Mouse (Mus musculus) midbrain, embryonic 11.5 days (tissue): Measurements from ENCODE around the gene Ly6g6e. TPM values are rescaled to one million over a fixed set of nuclear protein-coding genes. Genes with fewer than 3 reads are reported as not detected.
"Not testable (repeated sequence)": the region's sequence is repeated elsewhere in the genome, so short reads cannot be mapped to it uniquely, and the experiment has no call there.

Source experiments
- ATAC-seq: fragments of 200-750 bp; cut with Nextera tagmentation; 2 replicates; pipeline ENCODE4 v1.8.0; 2017; ENCODE audit warnings: moderate TSS enrichment, moderate library complexity; ENCODE audit not compliant: low FRiP score
- DNase-seq: peaks from one replicate; pipeline ENCODE4 v3.0.0; 2015; ENCODE audit warnings: low spot score; ENCODE audit errors: missing footprints
- H3K27ac ChIP-seq: fragments of 300-500 bp; sonication (generic); 2 replicates; pipeline ENCODE4 v1.5.1; 2014; ENCODE audit warnings: low read depth, low read length
- H3K27me3 ChIP-seq: fragments of 300-500 bp; sonication (generic); 2 replicates; pipeline ENCODE4 v1.6.1; 2014; ENCODE audit warnings: mild to moderate bottlenecking, low read length, moderate library complexity, mixed read lengths; ENCODE audit not compliant: control insufficient read depth, insufficient read depth
- H3K36me3 ChIP-seq: fragments of 300-500 bp; sonication (generic); 2 replicates; pipeline ENCODE4 v1.6.1; 2014; ENCODE audit warnings: mild to moderate bottlenecking, low read length, moderate library complexity, mixed read lengths; ENCODE audit not compliant: control insufficient read depth, insufficient read depth
- H3K4me1 ChIP-seq: fragments of 300-500 bp; sonication (generic); 2 replicates; pipeline ENCODE4 v1.6.1; 2014; ENCODE audit warnings: low read length; ENCODE audit not compliant: control insufficient read depth, insufficient read depth
- H3K4me2 ChIP-seq: fragments of 300-500 bp; sonication (generic); 2 replicates; pipeline ENCODE4 v1.6.1; 2014; ENCODE audit warnings: mild to moderate bottlenecking, moderate library complexity
- H3K4me3 ChIP-seq: fragments of 300-500 bp; sonication (generic); 2 replicates; pipeline ENCODE4 v1.5.1; 2014; ENCODE audit warnings: low read depth, low read length
- H3K9ac ChIP-seq: fragments of 300-500 bp; sonication (generic); 2 replicates; pipeline ENCODE4 v1.6.1; 2014; ENCODE audit warnings: low read length
- H3K9me3 ChIP-seq: fragments of 300-500 bp; sonication (generic); 2 replicates; pipeline ENCODE4 v1.6.1; 2016; ENCODE audit warnings: low read length; ENCODE audit not compliant: control insufficient read depth
- WGBS: fragments of 180-500 bp; shearing (Covaris S2); extraction: QIAGEN DNeasy Blood & Tissue Kit; methylation state at CpG from one replicate; pipeline ENCODE4 v1.1.7; 2014; 5-methylcytosine and 5-hydroxymethylcytosine counted together
- polyA plus RNA-seq: library from polyadenylated mRNA; unstranded; fragments of >200 nt; fragmentation: Nextera tagmentation; extraction: Ambion mirVana; gene quantifications from 2 replicates; pipeline ENCODE4 v1.2.1, GENCODE M21; 2014

Ly6g6e gene
- polyA plus RNA-seq, result not detected in 2 replicates

DNA sequence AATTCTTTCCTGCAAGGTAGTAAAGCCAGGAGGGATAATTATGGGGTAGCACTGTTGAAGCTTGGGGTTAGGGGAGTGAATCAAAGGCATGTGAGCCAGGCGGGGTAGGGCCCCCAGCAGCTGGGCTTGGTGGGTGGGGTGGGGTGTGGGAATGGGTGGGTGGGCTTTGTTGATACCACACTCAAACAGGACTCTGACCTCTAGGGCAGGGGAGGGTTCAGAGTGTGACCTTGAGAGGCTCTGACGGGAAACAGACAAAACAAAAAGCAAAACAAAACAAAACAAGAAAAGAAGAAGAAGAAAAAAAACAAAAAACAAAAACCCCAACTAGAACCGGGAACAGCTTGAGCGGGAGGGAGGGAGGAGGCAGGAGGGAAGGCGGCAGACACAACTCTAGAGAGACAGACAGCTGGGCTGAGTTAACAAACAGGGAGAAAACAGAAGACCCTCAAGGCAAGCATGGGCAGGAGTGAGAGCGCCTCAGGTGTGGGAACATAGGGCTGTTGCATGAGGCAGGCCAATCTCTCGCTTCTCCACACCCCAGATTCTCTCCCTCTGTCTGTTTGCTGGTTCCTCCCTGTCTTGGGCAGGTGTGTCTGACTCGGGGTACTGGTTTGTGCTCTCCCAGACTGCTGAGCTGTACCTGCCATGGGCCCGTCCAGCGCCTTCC is at the start of gene Ly6g6e:
TSS of gene Ly6g6e (plus strand) at position 396 of the 670 bp plus-strand sequence.
- Histone ChIP-seq H3K36me3 (no peaks in the 10 kb centered on the region), H3K27ac (no peak within 1 kb of the TSS), H3K4me2 (peak within 1 kb of the TSS; percentile 46), H3K4me3 (peak within 1 kb of the TSS; percentile 18; the same call in 1 of the 2 replicates), H3K27me3 (no peaks in the 10 kb centered on the region), H3K4me1 (peaks cover 11% of the 10 kb centered on the region; the same call in 1 of the 2 replicates), H3K9ac (peak within 1 kb of the TSS; percentile 65), H3K9me3 (no peaks in the 10 kb centered on the region; the same call in 1 of the 2 replicates)
- peak; percentile 81 for DNase-seq
- ATAC-seq, result no peak
- 33% methylated on average over 10 of the region's 10 CpGs for WGBS

GRCm38 (mm10) chr17:35027277-35028068 is 49.2 kb upstream of the Ly6g6e start, which contains the start of gene Sapcd1:
TSS of gene Sapcd1 (minus strand) at chr17:35028016.
- peak within 1 kb of the TSS; percentile 64; the same call in 1 of the 2 replicates for H3K27ac ChIP-seq
- no peak within 1 kb of the TSS for H3K4me3 ChIP-seq
- H3K36me3 ChIP-seq, result no peaks in the 10 kb centered on the region
- peaks cover 9% of the 10 kb centered on the region for H3K4me1 ChIP-seq
- ATAC-seq (peak; percentile 64), DNase-seq (no peak)
- H3K9ac ChIP-seq, result peak within 1 kb of the TSS; percentile 49; the same call in 1 of the 2 replicates
- no peaks in the 10 kb centered on the region for H3K27me3 ChIP-seq
- H3K9me3 ChIP-seq, result no peaks in the 10 kb centered on the region
- WGBS, result 29% methylated on average over 13 of the region's 13 CpGs
- H3K4me2 ChIP-seq, result peak within 1 kb of the TSS; percentile 28

DNA sequence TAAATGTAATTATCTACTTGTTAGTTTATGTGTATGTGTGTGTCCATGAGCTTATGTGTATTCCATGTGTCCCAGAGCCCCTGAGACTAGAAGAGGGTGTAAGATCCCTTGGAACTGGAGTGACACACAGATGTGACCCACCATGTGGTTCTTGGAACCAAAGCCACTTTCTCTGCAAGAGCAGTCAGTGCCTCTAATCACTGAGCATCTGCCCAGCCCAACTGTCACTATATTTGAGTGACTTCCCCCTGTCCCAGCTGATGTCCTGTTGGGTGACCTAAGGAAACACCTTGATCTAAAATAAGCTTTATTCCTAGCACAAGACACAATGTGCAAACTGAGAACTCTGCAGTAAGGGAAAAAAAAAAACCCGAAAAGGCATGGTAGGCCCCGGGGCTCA is 48.4 kb upstream of the Ly6g6e start:
- no peaks in the 10 kb centered on the region for H3K9me3 ChIP-seq
- peaks cover 9% of the 10 kb centered on the region for H3K4me1 ChIP-seq
- no peak for ATAC-seq
- WGBS, result 79% methylated on average over 2 of the region's 2 CpGs
- H3K27me3 ChIP-seq, result no peaks in the 10 kb centered on the region
- no peak overlapping the region for H3K9ac ChIP-seq
- H3K36me3 ChIP-seq, result no peaks in the 10 kb centered on the region
- no peak overlapping the region for H3K27ac ChIP-seq
- DNase-seq, result no peak
- no peak overlapping the region for H3K4me3 ChIP-seq
- no peak overlapping the region for H3K4me2 ChIP-seq

DNA sequence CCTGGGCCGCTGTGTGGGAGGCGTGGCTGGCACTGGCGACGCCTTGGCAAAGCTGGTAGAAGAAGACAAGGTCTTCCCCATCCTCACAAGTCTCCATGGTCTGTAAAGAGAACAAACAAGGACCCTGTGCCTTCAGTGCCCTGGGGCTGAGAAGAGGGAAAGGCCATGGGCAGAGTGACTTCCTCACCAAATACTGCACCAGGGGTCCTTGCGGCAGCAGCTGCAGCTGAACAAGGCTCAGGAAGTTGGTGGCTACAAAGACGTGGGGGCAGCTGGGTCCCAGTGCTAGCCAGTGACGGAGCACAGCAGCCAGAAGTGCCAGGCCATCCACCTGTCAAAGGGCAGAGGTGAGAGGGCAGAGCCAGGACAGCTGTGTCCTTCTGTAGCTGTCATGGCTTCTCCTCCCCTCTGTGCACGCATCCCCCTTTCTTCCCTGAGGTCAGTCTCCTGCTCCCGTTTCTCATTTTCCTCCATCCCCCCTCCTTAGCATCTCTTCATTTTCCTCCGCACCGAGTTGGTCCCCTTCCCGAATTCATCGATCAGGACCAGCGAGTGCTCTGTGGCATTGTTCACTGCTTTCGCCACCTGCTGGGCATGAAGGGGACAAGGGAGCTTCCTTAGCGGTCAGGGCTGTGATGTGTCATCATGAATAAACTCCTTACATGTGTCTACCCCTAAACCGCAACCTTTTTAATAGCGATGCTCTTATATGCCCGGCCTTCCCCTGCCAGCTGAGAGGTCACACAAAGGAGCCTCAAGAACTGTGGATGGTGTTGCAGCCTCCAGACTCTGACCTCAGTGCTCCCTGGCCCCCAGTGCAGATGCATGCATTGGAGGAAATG is 46.8 kb upstream of the Ly6g6e start:
- Histone ChIP-seq H3K9ac (peak overlapping the region; percentile 27; the same call in 1 of the 2 replicates), H3K4me2 (0 out of 2 replicates have a peak overlapping the region, but pooled peaks have one; percentile 8), H3K27me3 (no peaks in the 10 kb centered on the region), H3K4me3 (no peak overlapping the region), H3K4me1 (peaks cover 9% of the 10 kb centered on the region), H3K9me3 (no peaks in the 10 kb centered on the region), H3K36me3 (no peaks in the 10 kb centered on the region), H3K27ac (peak overlapping the region; percentile 35; the same call in 1 of the 2 replicates)
- ATAC-seq (peak; percentile 49), DNase-seq (no peak)
- WGBS, result 31% methylated on average over 19 of the region's 19 CpGs

DNA sequence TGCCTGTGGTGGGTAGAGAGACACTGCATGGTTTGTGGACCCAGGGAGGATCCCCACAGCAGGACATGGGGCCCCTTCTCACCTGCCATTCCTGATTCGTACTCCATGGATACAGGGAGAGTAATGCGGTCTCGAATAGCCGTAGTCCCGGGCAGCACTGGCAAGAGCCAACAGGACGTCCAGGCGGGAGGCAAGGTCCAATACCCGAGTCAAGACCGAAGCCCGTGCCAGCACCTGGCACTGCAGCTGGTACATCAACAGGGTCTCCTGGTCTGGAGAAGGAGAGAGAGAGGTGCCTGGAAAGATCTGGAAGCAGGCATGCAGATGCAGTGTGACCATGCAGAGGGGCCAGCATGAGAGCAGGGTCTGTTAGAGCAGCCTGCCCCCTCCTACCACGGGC is 45.4 kb upstream of the Ly6g6e start:
- H3K4me1 ChIP-seq, result peaks cover 9% of the 10 kb centered on the region
- H3K9ac ChIP-seq, result no peak overlapping the region
- no peaks in the 10 kb centered on the region for H3K9me3 ChIP-seq
- H3K27me3 ChIP-seq, result no peaks in the 10 kb centered on the region
- DNase-seq (no peak), ATAC-seq (no peak)
- WGBS, result 91% methylated on average over 11 of the region's 11 CpGs
- H3K27ac ChIP-seq, result no peak overlapping the region
- no peak overlapping the region for H3K4me3 ChIP-seq
- H3K4me2 ChIP-seq, result no peak overlapping the region
- H3K36me3 ChIP-seq, result no peaks in the 10 kb centered on the region

- ATAC-seq, result no peak
- no peak overlapping the region for H3K27ac ChIP-seq
Measured at GRCm38 (mm10) chr17:35031880-35032279, 44.8 kb upstream of the Ly6g6e start.

DNA sequence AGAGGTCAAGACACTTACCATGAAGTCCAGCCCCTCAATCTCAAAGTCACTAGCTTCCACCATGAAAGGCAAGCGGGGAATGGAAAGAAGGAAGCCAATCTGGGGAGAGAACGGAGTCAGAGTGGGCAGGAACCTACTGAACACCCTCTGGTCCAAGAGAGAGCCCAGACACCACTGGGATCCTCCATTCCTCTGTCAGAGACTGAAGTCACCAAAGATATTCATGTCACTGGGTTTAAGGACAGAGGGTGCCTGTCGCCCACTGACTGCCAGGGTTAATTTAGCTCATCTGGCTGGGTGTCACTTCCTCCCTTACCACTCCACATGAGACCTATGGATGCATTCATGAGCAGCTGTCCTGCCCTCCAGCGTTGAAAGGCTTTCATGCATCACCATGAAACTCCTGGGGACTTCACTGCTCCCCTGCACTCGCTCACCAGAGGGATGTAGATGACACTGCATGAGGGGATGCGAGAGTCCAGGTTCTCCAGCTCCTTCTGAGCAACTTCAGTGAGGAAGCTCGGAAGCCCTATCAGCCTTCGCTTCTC is 44.3 kb upstream of the Ly6g6e start:
- Histone ChIP-seq H3K4me3 (no peak overlapping the region), H3K4me2 (no peak overlapping the region), H3K4me1 (peaks cover 6% of the 10 kb centered on the region), H3K27ac (no peak overlapping the region), H3K9me3 (no peaks in the 10 kb centered on the region), H3K36me3 (no peaks in the 10 kb centered on the region), H3K27me3 (no peaks in the 10 kb centered on the region), H3K9ac (no peak overlapping the region)
- ATAC-seq, result no peak
- 74% methylated on average over 8 of the region's 8 CpGs for WGBS
- no peak for DNase-seq

More at GRCm38 (mm10) chr17:35031880-35032279, 44.8 kb upstream of the Ly6g6e start:
- Histone ChIP-seq H3K4me3 (no peak overlapping the region), H3K9me3 (no peaks in the 10 kb centered on the region), H3K4me1 (peaks cover 9% of the 10 kb centered on the region), H3K27me3 (no peaks in the 10 kb centered on the region), H3K9ac (no peak overlapping the region), H3K36me3 (no peaks in the 10 kb centered on the region), H3K4me2 (no peak overlapping the region)
- DNase-seq, result no peak
- WGBS, result 87% methylated on average over 7 of the region's 7 CpGs

DNA sequence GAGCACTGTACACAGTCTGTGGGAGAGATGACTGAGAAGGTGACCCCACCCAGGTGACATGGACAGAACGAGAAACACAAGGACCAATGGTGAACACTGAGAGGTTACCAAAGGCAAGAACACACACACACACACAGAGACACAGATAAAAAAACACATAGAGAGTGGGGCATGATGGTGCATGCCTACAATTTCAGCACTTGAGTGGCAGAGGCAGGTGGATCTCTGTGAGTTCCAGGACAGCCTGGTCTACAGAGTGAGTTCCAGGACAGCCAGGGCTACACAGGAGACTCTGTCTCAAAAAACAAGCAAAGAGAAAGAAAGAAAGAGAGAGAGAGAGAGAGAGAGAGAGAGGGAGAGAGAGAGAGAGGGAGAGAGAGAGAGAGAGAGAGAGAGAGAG is 43.0 kb upstream of the Ly6g6e start:
- H3K9ac ChIP-seq, H3K9me3 ChIP-seq, H3K27me3 ChIP-seq, H3K4me2 ChIP-seq, ATAC-seq, DNase-seq, H3K36me3 ChIP-seq, H3K4me1 ChIP-seq, H3K4me3 ChIP-seq, H3K27ac ChIP-seq: not testable (repeated sequence)
- 86% methylated on average over 1 of the region's 1 CpGs for WGBS
